Mouse (Mus musculus) G1E-ER4 (cell line): ENCODE results near the gene Gm20388. TPM values are rescaled to one million over a fixed set of nuclear protein-coding genes. Genes with fewer than 3 reads are reported as not detected.

ENCODE experiments used
- GATA1 ChIP-seq: IDR thresholded peaks from one replicate; pipeline ENCODE4 v1.8.0; 2012; ENCODE audit warnings: low read length, inconsistent platforms
- polyA plus RNA-seq: library from polyadenylated mRNA; stranded (reverse); fragments of >175 nt; gene quantifications from 2 replicates; pipeline ENCODE4 v1.2.3, GENCODE M21; 2012

The Gm20388 gene
- polyA plus RNA-seq, 1 experiment, result not detected

DNA sequence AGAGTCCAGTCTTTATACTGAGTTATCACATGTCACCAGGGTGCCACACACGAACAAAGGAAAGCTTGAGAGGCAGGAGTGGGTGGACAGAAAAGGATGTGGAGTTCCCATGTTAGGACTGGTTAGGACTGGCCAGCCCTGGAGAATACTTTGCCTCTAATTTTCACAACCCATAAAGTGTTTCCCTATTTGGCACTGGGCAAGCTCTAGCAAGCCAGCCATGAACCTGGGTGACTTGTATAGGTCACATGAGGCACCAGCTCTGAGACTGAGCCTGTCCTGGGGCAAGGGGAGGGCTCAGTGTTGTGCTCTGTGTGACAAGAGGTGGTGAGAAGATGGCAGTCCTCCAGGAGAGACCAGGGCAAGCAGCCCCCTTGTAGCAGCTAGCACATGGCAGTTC, 4437.4 kb downstream of the Gm20388 start:
- no peak for TF ChIP-seq GATA1

DNA sequence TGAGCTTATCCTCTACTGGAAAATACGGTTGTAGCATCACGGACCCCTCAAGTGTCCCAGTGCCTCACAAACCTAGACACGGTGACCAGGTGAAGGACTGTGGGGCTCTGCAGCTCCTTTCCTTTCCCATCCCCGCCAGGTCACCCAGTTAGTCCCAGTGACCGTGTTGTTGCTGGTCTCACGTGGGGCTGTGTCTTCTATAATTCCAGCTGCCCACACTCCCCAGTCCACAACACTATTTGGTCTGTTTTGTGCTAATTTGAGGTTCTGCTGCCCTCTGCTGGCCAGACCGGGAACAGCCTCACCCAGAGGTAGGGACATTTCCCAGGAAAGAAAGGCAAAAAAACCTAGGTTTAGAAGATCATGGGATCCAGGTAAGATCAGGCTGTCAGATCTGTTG, 4439.0 kb downstream of the Gm20388 start:
- no peak for TF ChIP-seq GATA1

DNA sequence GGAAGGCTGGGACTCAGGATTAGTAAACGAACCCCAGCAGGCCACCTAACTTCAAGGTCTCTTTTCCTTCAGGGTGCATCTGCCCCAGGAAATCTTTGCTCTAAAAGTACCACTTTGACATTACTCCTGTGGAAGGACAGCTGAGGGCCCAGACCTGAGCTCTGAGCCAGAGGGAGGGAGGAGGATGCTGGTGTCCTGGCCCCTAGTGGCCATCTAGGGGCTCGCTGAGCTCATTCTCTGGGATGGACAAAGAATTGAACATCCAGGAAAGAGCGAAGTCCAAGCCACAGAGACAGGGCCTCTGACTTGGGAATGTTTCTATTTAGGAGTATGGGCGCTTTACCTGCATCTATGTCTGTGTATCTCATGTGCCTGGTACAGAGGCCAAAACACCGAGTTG, 4441.0 kb downstream of the Gm20388 start:
- no peak for TF ChIP-seq GATA1

DNA sequence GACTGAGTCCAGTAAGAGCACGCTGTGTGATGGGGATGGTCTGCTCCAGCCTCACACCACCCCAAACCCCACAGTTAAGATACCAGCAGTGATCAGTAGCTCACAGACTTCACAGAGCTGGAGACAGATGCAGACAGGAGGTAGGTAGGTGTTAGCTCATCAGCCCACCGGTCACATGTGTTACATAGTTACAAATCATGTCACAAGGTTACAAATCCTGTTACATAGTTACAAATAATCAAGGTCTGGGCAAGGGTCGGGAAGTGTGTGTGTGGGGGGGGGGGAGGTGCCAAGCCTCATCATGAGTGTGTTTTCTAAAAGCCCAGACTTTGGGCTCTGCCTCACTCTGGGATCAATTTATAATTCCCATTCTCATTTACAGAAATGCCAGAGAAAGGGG, 4450.3 kb downstream of the Gm20388 start:
- no peak for TF ChIP-seq GATA1

DNA sequence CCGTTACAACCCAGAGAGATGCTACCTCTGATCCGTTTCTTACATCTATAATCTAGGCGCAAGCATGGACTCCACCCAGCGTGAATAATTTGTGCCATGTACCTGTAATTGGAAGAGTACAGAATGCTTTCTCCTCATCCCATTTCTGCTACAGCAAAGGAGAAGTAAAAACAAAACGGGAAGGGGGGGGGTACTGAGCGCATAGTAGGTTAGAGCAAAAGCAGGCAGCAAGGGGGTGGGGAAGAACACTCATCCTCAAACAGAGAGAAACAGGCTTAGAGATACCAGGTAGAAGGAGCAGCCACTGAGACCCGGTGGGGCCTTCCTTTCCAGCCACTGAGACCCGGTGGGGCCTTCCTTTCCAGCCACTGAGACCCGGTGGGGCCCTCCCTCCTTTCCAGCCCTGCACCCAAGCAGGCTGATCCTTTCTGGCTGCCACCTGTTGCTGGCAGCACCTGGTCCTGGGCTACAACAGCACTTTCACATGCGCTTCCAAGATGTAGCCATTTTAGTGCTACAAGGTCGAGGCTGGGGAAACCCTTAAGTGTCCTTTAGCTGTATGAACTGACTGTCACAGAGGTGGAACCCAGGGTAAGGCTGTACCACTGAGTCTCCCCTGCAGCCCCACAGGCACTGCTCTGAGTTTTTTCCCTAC, 4451.3 kb downstream of the Gm20388 start:
- no peak for TF ChIP-seq GATA1

DNA sequence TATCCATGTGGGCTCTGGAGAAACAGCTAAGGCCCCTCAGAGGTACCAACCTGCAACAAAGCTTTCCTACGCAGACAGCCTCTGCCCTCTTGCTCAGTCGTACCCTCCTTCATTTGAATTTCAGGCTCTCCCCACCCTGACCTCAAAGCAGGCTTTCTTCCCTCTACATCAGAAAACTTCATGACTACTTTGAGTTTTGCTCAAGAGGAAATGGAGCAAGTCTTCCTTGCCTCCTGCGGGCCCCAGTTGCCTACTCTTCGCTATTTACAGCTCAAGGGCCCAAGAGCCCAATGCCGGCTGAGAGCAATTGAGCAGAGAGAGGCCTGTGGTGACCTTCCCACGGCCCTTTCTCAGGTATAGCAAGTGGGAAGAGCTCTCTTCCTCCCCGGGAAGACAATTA, 4451.9 kb downstream of the Gm20388 start:
- TF ChIP-seq GATA1, result no peak

DNA sequence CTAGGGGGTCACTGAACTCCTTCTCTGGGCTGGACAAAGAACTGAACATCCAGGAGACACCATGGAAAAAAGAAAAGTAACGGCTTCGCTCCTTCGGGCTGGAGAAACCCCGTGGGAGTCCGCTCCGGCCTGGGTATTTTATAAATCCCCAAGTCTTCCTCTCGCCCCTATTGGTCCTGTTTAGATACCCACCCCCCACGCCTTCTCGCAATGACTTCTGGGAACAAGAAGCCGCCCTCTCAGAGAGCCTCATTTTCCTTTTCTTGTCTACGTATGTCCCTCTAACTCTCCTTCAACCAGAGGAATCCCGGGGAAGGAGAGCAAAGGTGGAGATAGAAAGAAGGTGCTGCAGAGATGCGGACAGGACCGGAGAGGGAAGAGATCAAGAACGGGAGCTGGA, 4452.7 kb downstream of the Gm20388 start:
- TF ChIP-seq GATA1, result no peak

DNA sequence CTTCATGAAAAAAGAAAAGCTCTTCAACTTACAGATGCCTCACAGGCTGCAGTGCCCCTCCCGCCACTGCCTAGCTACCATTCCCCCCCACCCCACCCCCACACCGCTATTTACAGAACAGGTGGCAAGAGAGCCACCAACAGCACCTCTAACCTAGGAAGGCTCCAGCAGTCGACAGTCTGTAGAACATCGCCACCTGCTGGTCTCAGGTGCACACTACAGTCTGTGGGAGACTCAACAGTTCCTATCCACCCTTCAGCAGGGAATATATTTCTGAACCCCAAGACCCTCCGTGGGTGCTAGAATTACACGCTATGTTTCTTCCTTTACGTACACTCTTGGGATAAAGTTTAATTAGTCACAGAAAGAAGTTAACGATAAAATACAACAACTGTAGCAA, 4457.6 kb downstream of the Gm20388 start:
- TF ChIP-seq GATA1, result no peak

DNA sequence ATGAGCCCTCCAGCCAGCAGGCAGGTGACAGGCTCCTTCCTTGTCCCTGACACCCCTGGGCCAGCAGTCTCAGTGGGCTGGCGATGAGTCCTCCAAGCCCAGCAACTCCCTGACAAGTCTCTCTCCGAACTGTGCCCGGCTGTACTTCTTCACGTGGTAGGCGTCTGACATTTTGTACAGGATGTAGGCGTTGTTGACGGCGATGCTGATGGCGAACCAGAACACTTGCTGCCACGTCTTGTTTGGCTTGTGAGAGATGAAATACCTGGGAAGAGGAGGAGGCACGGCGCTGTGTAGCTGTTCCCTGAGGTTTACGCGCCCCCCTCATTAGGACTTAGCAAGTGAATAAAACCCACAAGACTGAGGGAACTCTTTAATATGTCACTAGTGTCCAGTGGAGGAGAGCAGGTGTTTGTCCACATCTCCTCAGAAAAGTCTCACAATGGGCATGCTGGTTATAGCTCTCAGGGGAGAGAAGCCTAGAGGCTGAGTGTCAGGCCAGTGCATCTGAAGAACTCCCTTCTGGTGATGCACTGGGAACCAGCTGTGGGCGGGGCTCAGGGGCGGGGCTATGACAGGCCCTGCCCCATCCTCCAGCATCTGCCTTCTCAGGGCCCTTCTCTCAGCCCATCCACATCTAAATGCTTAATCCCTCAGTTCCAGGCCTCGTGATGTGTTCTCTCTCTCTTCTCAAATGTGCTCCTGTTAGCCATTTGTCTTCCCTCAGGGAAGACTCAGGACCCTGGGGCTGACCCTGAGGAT, 4460.0 kb downstream of the Gm20388 start:
- no peak for TF ChIP-seq GATA1

DNA sequence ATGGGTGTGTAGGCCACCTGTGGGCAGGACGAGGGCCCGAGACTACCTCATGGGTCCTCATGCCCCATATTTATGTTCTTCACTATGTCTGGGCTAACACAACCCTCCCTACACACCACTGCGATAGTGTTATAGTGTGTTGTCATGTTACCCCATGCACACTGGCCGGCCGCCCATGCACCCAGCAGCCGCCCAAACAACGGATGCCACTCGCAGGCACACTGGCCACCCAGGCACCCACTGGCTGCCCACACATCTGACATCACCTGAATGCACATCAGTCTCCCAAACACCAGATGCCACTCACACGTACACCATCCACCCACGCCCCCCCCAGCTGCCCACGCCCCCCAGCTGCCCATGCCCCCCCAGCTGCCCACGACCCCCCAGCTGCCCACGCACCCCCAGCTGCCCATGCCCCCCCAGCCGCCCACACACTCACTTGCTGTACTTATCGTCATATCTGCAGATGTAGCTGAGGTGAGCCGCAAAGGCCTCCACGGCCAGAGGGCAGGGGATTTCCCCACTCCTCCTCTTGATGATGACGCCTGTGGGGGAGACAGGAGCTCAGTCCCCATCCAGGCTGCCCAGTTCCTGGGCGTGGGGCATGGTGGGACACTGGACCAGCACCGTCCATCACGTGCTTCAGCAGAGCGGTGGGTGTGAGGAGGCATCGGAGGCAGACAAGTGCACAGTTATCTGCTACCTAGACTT, 4460.9 kb downstream of the Gm20388 start:
- no peak for TF ChIP-seq GATA1

DNA sequence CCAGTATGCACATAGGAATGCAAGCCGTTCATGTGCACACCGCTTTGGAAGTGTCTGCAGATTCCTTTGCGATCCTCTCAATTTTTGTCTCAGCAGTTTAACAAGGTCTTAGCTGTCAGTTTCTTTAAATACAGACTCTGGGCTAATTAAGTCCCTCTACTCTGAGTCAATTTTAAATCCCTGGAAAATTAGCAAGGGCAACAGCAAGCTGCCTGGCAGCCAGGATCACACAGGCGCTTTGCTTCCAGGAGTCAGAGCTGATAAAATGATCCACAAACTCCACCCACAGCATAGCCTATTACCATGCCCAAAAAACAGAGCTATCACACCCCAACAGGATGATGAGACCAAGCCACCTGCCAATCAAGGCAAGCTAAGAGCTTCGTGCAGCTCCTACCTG, 4463.1 kb downstream of the Gm20388 start:
- TF ChIP-seq GATA1, result no peak

DNA sequence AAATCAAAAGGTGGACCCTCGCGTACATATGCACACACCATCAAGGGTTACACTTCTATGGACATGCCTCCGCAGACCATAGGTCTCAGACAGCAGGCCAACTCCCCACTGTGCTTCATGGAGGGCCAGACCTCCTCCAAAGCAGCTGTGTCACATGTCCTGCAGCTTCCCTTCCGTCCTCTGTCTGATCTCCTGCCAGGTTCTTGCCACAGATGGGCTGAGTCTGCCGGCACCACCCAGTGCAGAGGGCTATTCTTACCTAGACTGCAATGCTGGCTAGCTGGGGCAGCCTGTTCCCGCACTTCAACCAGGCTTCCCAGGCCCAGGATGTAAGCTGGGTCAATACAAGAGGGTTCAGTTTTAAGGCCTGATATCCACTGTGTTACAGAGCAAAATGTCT, 4464.5 kb downstream of the Gm20388 start:
- no peak for TF ChIP-seq GATA1

DNA sequence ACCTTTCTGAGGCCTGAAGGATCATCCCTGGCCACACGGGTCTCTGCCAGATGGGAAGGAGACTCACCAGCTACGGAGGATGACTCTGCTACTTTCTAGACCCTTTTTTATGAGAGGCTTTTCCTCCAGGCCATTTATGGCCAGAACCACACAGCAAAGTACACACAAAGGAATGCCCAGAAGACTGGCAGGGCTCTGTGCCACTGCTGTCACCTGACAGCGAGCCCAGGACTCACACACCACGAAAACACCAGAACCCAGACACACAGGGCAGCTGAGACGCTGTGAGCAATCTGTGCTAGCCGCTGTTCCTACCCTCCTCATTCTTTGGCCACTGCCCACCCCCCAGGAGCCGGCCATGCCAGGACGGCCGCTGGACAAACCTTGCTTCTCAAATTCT, 4465.1 kb downstream of the Gm20388 start:
- no peak for TF ChIP-seq GATA1

DNA sequence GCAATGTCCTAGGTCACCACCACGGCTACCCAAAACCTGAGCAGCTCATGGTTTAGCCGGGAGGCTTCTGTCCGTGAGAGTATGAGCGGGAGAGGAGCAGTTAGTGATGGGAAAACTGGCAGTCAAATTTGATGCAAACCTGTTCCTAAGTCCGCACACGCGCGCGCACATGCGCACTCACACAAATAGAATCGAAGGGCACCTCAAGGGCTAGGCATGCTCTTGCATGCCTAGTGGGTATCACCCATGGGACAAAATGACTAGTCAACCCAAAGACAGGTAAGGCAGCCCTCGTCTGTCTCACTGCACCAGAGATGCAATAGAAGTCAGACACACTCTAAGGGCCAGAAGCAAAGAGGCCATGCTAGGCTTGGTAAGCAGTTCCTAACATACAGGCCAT, 4465.8 kb downstream of the Gm20388 start:
- TF ChIP-seq GATA1, result no peak

DNA sequence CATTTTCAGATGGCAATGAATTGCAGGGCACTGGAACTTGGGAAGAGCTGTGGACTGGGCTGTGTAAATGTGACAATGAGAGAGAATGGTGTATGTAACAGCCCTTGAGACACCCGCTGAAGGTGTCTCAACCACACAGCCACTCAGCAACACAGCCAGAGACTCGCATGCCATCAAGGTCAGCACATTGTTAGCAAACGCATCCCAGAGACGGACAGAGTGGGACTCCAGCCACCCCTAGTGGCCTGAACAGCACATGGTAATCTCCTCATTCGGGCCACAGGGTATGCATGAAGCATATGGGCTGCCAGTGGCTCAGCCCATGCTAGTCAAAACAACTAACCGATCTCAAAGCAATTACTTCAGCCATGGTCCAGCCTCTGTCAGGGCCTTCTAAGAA, 4468.6 kb downstream of the Gm20388 start:
- TF ChIP-seq GATA1, result no peak

DNA sequence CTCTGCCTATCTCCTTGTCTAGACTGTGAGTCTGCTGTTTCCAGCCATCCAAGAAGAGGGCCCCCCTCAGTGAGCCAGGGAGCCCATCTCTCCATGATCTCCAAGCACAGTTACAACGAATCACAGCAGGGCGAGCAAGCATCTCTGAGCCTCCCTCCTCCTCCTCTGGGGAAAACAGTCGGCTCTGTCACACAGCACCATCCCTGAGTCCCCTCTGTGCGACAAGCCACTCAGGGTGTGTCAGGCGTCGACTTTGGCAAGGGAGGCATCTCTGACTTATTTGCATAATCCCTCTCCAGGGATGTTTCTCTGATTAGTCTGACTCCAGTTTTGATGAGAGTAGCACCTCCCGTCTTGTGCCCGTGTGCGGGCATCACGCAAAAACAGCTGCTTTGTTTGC, 4471.6 kb downstream of the Gm20388 start:
- TF ChIP-seq GATA1, result no peak

DNA sequence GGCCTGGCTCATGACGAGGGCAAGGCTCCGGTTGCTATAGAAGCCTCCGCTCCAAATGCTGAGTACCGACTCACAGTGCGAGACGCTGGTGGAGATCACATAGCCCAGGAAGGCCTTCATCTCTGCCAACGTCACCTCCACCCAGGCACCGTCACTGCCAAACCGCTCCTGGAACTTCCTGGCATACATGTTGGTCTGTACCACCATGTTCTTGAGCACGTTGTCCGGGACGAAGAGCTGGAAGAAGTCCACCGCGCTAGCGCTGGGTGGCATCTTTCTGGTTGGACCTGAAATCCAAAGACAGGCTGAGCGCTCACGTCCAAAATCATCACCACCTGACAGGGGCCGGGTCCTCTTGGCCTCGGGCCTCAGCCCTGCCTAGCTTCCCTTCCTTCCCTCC, 4473.7 kb downstream of the Gm20388 start:
- TF ChIP-seq GATA1, result no peak
